Mouse (Mus musculus): ENCODE measurements around the gene Il4i1. TPM values are rescaled to one million over a fixed set of nuclear protein-coding genes. Genes with fewer than 3 reads are reported as not detected.

Gene Il4i1
- polyA plus RNA-seq, 1 experiment from 2014 or later = 0.65 TPM

DNA sequence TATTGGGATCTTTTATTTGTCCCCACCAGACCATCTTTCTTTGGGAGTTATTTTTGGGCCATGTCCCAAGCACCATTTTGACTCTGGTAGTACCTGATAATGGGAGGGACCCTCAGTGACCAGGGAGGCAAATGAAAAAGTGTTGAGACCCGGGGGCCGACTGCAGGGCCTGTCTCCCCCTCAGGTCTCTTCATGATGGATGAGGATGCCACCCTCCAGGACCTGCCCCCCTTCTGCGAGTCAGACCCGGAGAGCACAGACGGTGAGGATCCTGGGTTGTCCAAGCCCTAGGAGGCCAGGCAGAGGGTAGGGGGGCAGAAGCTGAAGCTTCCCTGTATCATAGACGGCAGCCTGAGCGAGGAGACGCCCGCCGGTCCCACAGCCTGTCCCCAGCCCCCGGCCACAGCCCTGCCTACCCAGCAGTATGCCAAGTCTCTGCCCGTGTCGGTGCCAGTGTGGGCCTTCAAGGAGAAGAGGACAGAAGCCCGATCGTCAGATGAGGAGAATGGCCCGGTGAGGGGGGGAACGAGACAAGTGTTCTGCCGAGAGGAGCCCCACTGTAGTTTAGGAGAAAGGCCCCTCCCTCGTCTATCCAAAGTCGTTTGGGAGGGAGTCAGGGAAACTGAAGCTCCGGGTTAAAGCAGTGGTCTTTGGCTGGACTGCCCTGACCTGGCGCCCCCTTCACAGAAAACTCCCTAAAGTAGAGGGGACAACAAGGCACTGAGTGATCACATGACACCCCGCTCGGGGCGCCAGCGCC, 37.6 kb downstream of the Il4i1 start:
- no peaks in the 10 kb centered on the region for H3K9me3 ChIP-seq (ENCODE audit: control insufficient read depth, low read length)
- peak overlapping the region; percentile 69 for H3K9ac ChIP-seq (ENCODE audit: low read length)
- no peaks in the 10 kb centered on the region for H3K36me3 ChIP-seq (ENCODE audit: control insufficient read depth, insufficient read depth, low read length)
- H3K27me3 ChIP-seq (ENCODE audit: control insufficient read depth, insufficient read depth, low read length) = no peaks in the 10 kb centered on the region
- 29% methylated on average over 26 of the region's 26 CpGs for whole genome bisulfite sequencing
- peak overlapping the region; percentile 92 for H3K27ac ChIP-seq (ENCODE audit: low read depth, low read length)
- peaks cover 34% of the 10 kb centered on the region for H3K4me1 ChIP-seq (ENCODE audit: control insufficient read depth, insufficient read depth, low read length)
- H3K4me2 ChIP-seq (ENCODE audit: low read depth) = peak overlapping the region; percentile 91
- no peak for DNase-seq (ENCODE audit: low spot score)
- no peak for ATAC-seq (ENCODE audit: insufficient read depth, low FRiP score, low TSS enrichment)
- peak overlapping the region; percentile 44 for H3K4me3 ChIP-seq (ENCODE audit: low read depth, low read length)

DNA sequence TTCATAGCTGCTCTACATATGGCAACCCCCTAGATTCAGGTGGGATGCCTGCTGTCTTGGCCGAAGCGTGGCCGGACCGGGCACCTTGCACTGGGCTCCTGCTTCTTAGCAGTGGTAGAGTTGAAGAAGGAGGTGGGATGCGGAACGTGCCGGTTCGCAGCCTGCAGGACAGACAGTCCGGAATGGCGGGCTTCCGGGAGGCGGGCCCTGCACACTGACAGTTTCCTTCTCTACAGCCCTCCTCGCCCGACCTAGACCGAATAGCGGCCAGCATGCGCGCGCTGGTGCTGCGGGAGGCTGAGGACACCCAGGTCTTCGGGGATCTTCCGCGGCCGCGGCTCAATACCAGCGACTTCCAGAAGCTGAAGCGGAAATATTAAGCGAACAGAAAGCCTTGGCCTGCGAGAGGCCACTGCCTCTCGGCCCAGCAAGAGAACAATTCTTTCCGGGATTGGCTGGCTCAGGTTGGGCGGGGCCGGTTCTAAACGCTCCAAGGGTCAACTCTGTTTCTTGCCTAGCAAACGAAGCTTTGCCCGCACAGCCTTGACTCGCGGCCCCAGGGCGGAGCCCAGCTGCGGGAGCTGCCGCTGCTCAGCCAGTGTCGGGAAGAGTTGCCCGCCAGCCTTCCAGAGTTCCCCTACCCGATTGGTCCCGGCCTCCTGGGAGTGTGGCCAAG, 38.3 kb downstream of the Il4i1 start:
- no peaks in the 10 kb centered on the region for H3K9me3 ChIP-seq (ENCODE audit: control insufficient read depth, low read length)
- WGBS = 1% methylated on average over 45 of the region's 45 CpGs
- no peaks in the 10 kb centered on the region for H3K27me3 ChIP-seq (ENCODE audit: control insufficient read depth, insufficient read depth, low read length)
- DNase-seq (ENCODE audit: low spot score) (peak; percentile 78), ATAC-seq (ENCODE audit: insufficient read depth, low FRiP score, low TSS enrichment) (peak; percentile 17; the same call in 1 of the 2 replicates)
- peaks cover 34% of the 10 kb centered on the region for H3K4me1 ChIP-seq (ENCODE audit: control insufficient read depth, insufficient read depth, low read length)
- H3K4me2 ChIP-seq (ENCODE audit: low read depth) = peak overlapping the region; percentile 91
- H3K36me3 ChIP-seq (ENCODE audit: control insufficient read depth, insufficient read depth, low read length) = no peaks in the 10 kb centered on the region
- peak overlapping the region; percentile 44 for H3K4me3 ChIP-seq (ENCODE audit: low read depth, low read length)
- H3K9ac ChIP-seq (ENCODE audit: low read length) = peak overlapping the region; percentile 69
- H3K27ac ChIP-seq (ENCODE audit: low read depth, low read length) = peak overlapping the region; percentile 92

- no peak for ATAC-seq (ENCODE audit: insufficient read depth, low FRiP score, low TSS enrichment)
Measured at GRCm38 (mm10) chr7:44855036-44855435, 38.8 kb downstream of the Il4i1 start.

GRCm38 (mm10) chr7:44856265-44856916, 40.2 kb downstream of the Il4i1 start:
- Histone ChIP-seq H3K27me3 (ENCODE audit: control insufficient read depth, insufficient read depth, low read length) (no peaks in the 10 kb centered on the region), H3K4me2 (ENCODE audit: low read depth) (peak overlapping the region; percentile 73), H3K4me1 (ENCODE audit: control insufficient read depth, insufficient read depth, low read length) (peaks cover 29% of the 10 kb centered on the region), H3K36me3 (ENCODE audit: control insufficient read depth, insufficient read depth, low read length) (no peaks in the 10 kb centered on the region; the same call in 1 of the 2 replicates), H3K4me3 (ENCODE audit: low read depth, low read length) (peak overlapping the region; percentile 70), H3K9ac (ENCODE audit: low read length) (no peak overlapping the region; the same call in 1 of the 2 replicates), H3K9me3 (ENCODE audit: control insufficient read depth, low read length) (no peaks in the 10 kb centered on the region), H3K27ac (ENCODE audit: low read depth, low read length) (peak overlapping the region; percentile 84; the same call in 1 of the 2 replicates)
- no peak for ATAC-seq (ENCODE audit: insufficient read depth, low FRiP score, low TSS enrichment)
- DNase-seq (ENCODE audit: low spot score) = no peak
- 74% methylated on average over 9 of the region's 9 CpGs for WGBS

More at GRCm38 (mm10) chr7:44855036-44855435, 38.8 kb downstream of the Il4i1 start:
- no peak for DNase-seq (ENCODE audit: low spot score)
- Histone ChIP-seq H3K9ac (ENCODE audit: low read length) (peak overlapping the region; percentile 69), H3K36me3 (ENCODE audit: control insufficient read depth, insufficient read depth, low read length) (no peaks in the 10 kb centered on the region), H3K9me3 (ENCODE audit: control insufficient read depth, low read length) (no peaks in the 10 kb centered on the region), H3K27me3 (ENCODE audit: control insufficient read depth, insufficient read depth, low read length) (no peaks in the 10 kb centered on the region), H3K4me1 (ENCODE audit: control insufficient read depth, insufficient read depth, low read length) (peaks cover 34% of the 10 kb centered on the region), H3K4me2 (ENCODE audit: low read depth) (peak overlapping the region; percentile 91), H3K27ac (ENCODE audit: low read depth, low read length) (peak overlapping the region; percentile 92), H3K4me3 (ENCODE audit: low read depth, low read length) (peak overlapping the region; percentile 44)
- whole genome bisulfite sequencing = 49% methylated on average over 10 of the region's 10 CpGs

DNA sequence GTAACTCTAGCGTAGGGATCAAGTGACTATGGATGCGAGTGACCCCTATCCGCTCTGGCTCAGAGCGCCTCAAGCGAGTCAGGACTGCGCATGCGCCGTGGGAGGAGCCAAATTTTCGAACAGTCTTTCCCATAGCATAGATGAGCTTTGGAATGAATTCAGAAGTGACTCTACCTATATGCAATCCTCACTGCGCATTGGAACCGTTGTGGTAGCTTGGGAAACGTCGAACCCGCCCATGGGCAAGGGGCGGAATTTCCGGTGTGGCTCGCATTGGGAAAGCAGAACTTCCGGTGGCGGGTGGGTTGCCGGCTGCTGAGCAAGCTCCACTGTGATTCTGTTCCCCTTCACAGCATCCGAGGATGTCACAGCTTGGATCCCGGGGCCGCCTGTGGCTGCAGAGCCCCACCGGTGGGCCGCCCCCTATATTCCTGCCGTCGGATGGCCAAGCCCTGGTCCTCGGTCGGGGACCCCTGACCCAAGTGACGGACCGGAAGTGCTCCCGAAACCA, 40.9 kb downstream of the Il4i1 start, which contains the start of gene Pnkp:
Gene Pnkp (plus strand): TSS at position 98 of the 511 bp plus-strand sequence.
- ATAC-seq (ENCODE audit: insufficient read depth, low FRiP score, low TSS enrichment) = peak; percentile 32; the same call in 1 of the 2 replicates
- H3K4me1 ChIP-seq (ENCODE audit: control insufficient read depth, insufficient read depth, low read length) = peaks cover 29% of the 10 kb centered on the region

DNA sequence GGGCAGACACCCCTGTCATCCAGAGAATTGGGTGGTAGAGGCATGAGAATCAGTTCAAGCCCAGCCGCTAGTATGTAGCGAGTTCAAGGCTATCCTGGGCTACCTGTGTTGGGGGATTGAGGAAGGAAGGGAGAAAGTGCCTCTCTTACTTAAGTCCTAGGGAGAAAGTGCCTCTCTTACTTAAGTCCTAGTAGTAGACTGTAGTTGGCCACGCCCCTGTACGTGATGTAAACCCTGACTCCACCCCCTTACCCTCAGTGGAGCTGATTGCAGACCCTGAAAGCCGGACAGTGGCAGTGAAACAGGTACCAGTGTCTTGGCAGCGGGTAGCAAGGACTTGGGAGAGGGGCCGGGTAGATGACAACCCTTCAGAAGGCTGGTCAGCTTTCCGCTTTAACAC, 41.7 kb downstream of the Il4i1 start:
- H3K9me3 ChIP-seq (ENCODE audit: control insufficient read depth, low read length) = no peaks in the 10 kb centered on the region
- H3K27me3 ChIP-seq (ENCODE audit: control insufficient read depth, insufficient read depth, low read length) = no peaks in the 10 kb centered on the region
- H3K9ac ChIP-seq (ENCODE audit: low read length) = peak overlapping the region; percentile 76
- ATAC-seq (ENCODE audit: insufficient read depth, low FRiP score, low TSS enrichment) (no peak), DNase-seq (ENCODE audit: low spot score) (no peak)
- no peak overlapping the region for H3K27ac ChIP-seq (ENCODE audit: low read depth, low read length)
- H3K4me2 ChIP-seq (ENCODE audit: low read depth) = peak overlapping the region; percentile 73
- peak overlapping the region; percentile 70 for H3K4me3 ChIP-seq (ENCODE audit: low read depth, low read length)
- WGBS = 27% methylated on average over 8 of the region's 8 CpGs
- H3K4me1 ChIP-seq (ENCODE audit: control insufficient read depth, insufficient read depth, low read length) = peaks cover 28% of the 10 kb centered on the region
- H3K36me3 ChIP-seq (ENCODE audit: control insufficient read depth, insufficient read depth, low read length) = peaks cover 11% of the 10 kb centered on the region

More for the DNA sequence above, 40.9 kb downstream of the Il4i1 start, which contains the start of gene Pnkp:
- Histone ChIP-seq H3K36me3 (ENCODE audit: control insufficient read depth, insufficient read depth, low read length) (peaks cover 4% of the 10 kb centered on the region), H3K4me2 (ENCODE audit: low read depth) (peak within 1 kb of the TSS; percentile 73), H3K27me3 (ENCODE audit: control insufficient read depth, insufficient read depth, low read length) (no peaks in the 10 kb centered on the region), H3K9ac (ENCODE audit: low read length) (peak within 1 kb of the TSS; percentile 76), H3K27ac (ENCODE audit: low read depth, low read length) (peak within 1 kb of the TSS; percentile 84), H3K4me3 (ENCODE audit: low read depth, low read length) (peak within 1 kb of the TSS; percentile 70), H3K9me3 (ENCODE audit: control insufficient read depth, low read length) (no peaks in the 10 kb centered on the region)
- under 1% methylated on average over 32 of the region's 32 CpGs for WGBS
- peak; percentile 89 for DNase-seq (ENCODE audit: low spot score)

GRCm38 (mm10) chr7:44859896-44860295, 43.7 kb downstream of the Il4i1 start:
- H3K4me3 ChIP-seq (ENCODE audit: low read depth, low read length) = no peak overlapping the region
- no peak overlapping the region for H3K27ac ChIP-seq (ENCODE audit: low read depth, low read length)
- H3K27me3 ChIP-seq (ENCODE audit: control insufficient read depth, insufficient read depth, low read length) = no peaks in the 10 kb centered on the region
- H3K36me3 ChIP-seq (ENCODE audit: control insufficient read depth, insufficient read depth, low read length) = peaks cover 24% of the 10 kb centered on the region
- WGBS = 96% methylated on average over 11 of the region's 11 CpGs
- DNase-seq (ENCODE audit: low spot score) (no peak), ATAC-seq (ENCODE audit: insufficient read depth, low FRiP score, low TSS enrichment) (no peak)
- peaks cover 17% of the 10 kb centered on the region for H3K4me1 ChIP-seq (ENCODE audit: control insufficient read depth, insufficient read depth, low read length)
- H3K9ac ChIP-seq (ENCODE audit: low read length) = no peak overlapping the region
- no peaks in the 10 kb centered on the region for H3K9me3 ChIP-seq (ENCODE audit: control insufficient read depth, low read length)
- H3K4me2 ChIP-seq (ENCODE audit: low read depth) = no peak overlapping the region
